Mouse (Mus musculus) retina, postnatal 7 days (tissue): ENCODE data around the gene Dedd.
A peak's percentile ranks its signal among the peaks of the same experiment; 100 is the strongest.
"Not testable (repeated sequence)": the region's sequence is repeated elsewhere in the genome, so short reads cannot be mapped to it uniquely, and the experiment has no call there.

Source experiments
- DNase-seq: peaks from one replicate; pipeline ENCODE4 v3.0.0-alpha.2; 2012; ENCODE audit warnings: low read depth, low spot score

Gene Dedd

DNA sequence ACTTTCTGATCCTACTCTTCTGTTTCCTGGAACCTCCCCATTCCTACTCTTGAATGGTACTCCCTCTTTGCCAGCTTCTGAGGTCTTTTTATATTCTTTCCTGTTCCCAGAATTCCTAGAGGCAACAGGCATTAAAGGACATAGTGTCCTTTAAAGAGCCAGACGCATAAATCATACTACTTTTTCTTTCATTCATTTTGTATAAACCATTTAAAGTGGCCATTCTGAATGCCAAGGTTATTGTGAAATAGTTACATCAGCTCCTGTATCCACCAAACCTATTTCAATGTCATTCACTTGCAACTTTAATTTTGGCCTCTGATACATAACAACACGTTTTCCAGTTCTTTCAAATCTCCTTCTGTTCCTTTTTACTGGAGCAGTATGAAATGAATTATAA is 19.6 kb upstream of the Dedd start:
- DNase-seq: no peak

- no peak for DNase-seq
Observed at GRCm38 (mm10) chr1:171319748-171320147, 9.2 kb upstream of the Dedd start.

GRCm38 (mm10) chr1:171320151-171320550 is 8.8 kb upstream of the Dedd start:
- no peak for DNase-seq

GRCm38 (mm10) chr1:171321415-171321814 is 7.5 kb upstream of the Dedd start:
- DNase-seq: no peak

DNA sequence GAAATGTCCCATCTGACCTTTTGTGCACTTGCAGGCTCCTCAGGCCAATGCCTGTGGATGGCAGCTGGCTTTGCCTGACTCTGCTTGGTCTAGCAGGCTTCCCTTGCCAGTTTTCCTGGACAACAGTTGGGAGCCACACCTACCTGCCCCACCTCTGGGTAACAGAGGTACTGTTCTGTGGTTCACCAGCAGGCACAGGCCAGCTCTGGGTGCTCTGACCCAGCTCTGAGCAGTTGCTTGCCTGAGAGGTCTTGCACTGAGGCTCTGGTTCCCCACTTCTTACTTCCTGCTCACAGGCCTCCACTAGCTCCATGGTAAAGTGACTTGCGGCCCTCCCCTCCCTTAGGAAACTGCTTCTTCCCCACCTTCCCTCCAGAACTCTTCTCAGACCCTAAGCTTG is 6.9 kb upstream of the Dedd start:
- DNase-seq: no peak

- DNase-seq: no peak
Observed at GRCm38 (mm10) chr1:171325571-171325970, 3.4 kb upstream of the Dedd start.

DNA sequence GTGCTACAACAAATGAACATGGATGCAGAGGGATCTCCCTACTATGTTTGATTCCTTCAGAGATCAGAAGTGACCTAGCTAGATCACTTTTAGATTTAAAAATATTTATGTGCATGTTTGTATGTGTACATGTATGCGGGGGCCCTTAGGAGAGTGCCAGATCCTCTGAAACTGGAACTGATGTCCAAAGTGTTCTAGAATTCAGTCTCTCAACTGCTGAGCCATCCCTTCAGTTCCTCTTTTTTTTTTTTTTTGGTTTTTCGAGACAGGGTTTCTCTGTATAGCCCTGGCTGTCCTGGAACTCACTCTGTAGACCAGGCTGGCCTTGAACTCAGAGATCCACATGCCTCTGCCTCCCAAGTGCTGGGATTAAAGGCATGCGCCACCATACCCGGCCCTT is 2.4 kb upstream of the Dedd start:
- not testable (repeated sequence) for DNase-seq

- DNase-seq: no peak
Observed at GRCm38 (mm10) chr1:171328244-171328643, 701 bp upstream of the Dedd start.

DNA sequence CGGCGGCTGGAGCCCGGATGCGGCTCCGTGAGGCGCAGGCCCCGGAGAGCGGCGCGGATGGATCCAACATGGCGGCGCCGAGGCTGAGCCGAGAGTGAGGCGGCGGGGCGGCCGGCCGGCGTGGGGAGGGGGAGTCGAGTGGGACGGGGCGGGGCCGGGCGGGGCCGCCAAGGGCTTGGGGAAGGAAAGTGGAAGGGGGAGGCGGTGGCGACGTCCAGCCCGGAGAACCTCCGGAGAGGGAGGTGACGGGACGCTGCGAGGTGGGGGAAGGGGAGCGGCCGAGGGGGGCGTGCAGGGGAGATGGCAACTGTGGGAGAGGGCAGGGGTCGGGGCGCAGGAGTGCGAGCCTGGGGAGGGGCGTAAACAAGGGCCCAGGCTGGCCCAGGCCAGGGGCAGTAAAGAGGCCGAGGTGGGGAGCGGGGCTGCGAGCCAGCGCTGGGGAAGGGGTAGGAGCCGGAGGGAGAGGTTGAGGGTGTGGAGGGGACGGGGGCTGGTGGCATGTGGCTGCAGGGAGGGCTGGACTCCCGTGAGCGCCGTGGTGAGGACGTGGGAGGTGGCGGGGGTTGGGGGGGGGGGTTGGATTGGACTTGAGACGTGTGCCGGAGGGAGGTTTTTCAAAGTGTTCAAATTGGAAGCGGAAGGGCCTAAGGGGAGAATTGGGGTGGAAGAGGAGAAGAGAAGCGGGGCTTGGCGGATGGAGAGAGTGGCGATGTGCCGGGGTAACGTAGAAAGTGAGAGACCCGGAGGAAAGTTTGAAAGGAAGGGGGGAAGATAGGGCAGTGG is 679 bp downstream of the Dedd start:
- no peak for DNase-seq

GRCm38 (mm10) chr1:171330216-171330560 is 1.2 kb downstream of the Dedd start:
- no peak for DNase-seq

DNA sequence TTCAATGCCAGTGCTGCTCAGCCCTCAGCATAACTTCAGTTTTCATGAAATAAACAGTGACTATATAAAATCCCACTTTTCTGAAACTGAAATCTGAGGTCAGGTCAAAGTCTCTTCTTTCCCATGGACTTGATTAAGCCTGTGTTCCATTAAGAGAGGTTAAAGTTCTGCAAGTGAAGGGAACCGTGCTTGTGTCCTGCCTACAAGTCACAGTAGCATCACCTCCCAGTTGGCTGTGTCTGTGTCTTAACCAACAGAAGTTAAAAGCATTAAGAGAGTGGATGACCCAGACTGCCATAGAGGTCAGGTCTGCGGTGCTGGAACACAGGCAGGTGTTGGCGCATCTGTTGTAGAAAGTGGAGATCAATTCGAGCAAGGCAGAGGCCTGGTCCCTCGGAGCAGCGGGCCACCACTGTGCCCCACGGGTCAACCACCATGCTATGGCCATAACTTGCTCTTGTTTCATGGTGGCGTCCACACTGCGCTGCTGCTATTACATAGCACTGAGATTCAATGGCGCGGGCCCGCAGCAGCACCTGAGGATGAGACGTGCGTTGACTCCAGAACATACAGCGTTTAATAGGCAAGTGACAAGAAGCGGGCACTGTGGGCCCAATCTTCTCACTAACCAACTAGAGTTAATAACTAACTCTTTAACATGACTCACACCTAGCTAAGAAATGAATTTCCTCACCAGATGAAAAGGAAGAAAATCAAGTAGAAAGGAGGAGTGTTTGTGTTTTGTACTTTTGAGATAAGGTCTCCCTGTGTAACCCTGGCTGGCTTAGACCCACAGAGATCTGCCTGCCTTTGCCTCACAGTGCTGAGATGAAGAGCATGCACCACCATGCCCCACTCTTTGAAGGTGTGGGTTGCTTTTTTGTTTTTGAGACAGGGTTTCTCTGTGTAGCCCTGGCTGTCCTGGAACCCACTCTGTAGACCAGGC is 13.6 kb downstream of the Dedd start:
- DNase-seq: no peak

- no peak for DNase-seq
Observed at GRCm38 (mm10) chr1:171343922-171344677, 15.2 kb downstream of the Dedd start.

GRCm38 (mm10) chr1:171344715-171345114 is 15.8 kb downstream of the Dedd start:
- no peak for DNase-seq

- DNase-seq: peak; percentile 91
Observed at GRCm38 (mm10) chr1:171345225-171346094, 16.5 kb downstream of the Dedd start, which contains the start of the genes Nit1 and Pfdn2. TSS of gene Nit1 (minus strand) at chr1:171345646. TSS of gene Pfdn2 (plus strand) at chr1:171345670.

GRCm38 (mm10) chr1:171346095-171346450 is 17.1 kb downstream of the Dedd start:
- no peak for DNase-seq

DNA sequence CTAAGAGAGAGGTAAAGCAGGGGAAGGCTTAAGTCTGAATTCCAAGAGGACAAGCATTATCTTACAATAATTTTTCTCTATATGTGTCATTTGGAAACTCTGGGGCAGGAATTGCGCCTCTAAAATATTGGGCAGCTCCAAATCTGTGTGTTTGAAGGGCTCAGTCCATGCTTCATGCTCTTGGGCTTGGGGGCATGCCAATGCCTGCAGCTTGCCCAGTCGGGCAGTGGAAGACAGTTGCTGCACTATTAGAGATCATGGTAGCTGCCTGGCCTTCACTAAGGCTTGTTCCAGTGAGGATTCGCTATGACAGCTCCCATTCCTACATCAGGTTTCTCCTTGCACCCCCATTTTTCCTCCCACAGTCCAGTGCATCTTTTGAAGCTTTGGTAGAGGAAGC is 19.7 kb downstream of the Dedd start:
- DNase-seq: no peak

DNA sequence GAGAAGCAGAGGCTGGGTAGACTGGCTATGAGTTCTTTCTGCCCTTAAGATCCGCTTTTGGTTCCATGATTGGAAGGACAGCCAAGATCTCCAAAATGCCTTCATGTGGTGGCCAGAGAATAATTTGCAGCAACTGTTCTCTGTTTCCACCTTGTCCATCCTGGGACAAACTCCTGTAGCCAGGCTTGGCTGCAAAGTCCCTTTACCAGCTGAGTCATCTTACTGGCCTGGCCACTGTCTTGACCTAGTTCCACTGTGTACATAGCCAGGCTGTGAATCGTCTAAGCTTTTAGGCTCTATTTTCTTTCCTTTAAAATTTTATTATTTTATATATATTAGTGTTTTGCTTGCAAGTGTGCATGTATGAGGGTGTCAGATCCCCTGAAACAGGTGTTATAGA is 20.3 kb downstream of the Dedd start:
- DNase-seq: no peak

DNA sequence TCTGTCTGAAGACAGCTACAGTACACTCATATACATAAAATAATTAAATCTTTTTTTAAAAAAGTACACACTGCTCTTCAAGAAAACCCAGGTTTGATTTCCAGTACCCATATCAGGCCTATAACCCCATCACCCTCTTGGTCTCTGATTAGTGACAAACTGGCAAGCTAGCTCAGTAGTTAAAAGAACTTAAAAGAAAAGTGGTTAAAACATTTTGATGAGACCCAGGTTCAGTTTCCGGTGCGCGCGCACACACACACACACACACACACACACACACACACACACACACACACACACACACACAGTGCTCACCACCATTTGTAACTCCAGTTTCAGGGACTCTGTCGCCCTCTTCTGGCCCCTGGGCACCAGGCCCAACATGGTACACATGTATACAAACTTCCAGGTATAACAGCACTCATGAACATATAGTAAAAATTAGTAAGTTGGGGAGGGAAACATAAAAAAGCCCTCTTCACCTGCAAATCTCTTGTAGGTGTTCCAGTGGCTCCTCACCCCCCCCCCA is 26.9 kb downstream of the Dedd start:
- no peak for DNase-seq

DNA sequence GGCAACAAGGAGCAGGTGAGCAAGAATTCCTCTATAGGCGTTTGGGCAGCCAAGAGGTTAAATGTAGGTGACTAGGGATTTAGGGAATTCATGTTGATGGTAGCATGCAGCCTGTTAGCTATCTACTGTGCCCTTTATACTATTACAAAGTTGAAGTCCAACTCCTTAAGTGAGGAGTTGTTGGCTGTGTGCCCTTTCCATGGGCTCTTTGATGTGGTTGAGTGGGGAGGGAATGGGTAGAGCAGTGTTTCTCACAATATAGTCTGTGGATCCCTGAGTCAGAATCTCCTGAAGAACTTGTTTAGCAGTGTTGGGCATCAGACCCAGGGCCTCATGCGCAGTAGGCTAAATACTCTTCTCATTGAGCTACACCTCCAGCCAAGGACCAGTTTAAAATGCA is 27.9 kb downstream of the Dedd start:
- no peak for DNase-seq

GRCm38 (mm10) chr1:171358421-171358820 is 29.5 kb downstream of the Dedd start:
- DNase-seq: no peak

GRCm38 (mm10) chr1:171360253-171360652 is 31.3 kb downstream of the Dedd start:
- DNase-seq: no peak
